Mouse (Mus musculus) left cerebral cortex, postnatal 36 days (tissue): ENCODE results near the gene Atf6b. TPM values are rescaled to one million over a fixed set of nuclear protein-coding genes. Genes with fewer than 3 reads are reported as not detected.

ENCODE experiments used
- DNase-seq, 2 experiments: peaks; one replicate each; pipeline ENCODE4 v3.0.0; 2021 to 2022; ENCODE audit warnings: low spot score in 2 of 2, mixed read lengths in 1 of 2
- intact Hi-C: fragments of 180-260 bp; cut with DNase I; formaldehyde crosslinking; loops from one replicate; pipeline ENCODE4 v1.15.1; 2025
- total RNA-seq, 2 experiments: library from RNA; stranded (reverse); gene quantifications; 2 replicates each; pipeline ENCODE4 v1.2.3; 2021

Gene Atf6b
- total RNA-seq, 2 experiments from 2014 or later, result 63.9 to 66.4 TPM

DNA sequence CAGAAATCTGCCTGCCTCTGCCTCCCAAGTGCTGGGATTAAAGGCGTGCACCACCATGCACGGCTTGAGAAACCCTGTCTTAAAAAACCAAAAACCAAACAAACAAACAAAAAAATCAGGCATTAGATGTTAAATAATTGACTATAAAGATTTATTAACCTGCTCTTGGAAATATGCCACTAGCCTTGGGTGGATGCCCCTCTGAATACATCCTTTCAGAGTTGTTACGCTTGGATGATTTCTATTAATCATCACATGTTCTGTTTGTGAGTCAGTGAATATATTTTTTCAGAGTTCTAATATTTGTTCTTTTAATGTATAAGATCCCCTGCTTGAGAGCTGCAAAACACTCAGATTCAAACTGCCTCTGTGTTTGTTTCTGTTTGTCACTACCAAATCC is 22.0 kb upstream of the Atf6b start:
- intact Hi-C loops, result loop anchor here (5.0 kb wide), 1 partner anchor 272 kb away; the partner anchor contains the start of genes C2 and Ehmt2
- no peak for DNase-seq

DNA sequence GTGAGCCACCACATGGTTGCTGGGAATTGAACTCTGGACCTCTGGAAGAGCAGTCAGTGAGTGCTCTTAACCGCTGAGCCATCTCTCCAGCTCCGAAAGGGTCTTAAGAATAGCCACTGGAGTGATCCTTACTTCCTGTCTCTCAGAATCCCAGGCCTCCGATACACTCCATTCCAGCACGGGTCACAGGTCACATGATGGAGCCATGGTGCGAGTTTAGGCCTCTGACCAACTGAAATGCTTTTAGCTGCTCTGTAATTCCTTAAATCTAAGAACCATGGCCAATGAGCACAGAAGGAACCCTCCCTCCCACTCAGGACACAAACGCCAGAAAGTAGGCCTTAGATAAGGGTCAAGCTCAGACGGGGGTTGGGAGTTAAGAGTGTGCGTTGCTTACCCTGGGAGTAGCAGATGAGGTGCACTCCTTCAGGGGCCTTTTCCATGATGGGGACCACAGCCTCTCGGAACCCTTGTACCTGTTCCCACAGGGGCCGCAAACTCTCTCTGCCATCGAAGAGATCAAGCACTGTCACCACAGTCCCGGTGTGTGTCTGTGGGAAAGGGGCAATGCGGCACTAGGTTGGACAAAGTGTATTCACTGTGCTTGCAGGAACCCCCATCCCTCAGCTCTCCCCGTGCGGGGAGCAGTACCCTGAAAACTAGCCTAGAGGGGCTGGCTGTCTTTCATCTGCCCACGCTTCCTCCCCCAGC is 20.7 kb upstream of the Atf6b start:
- DNase-seq, result no peak
- intact Hi-C loops, result loop anchor here (5.0 kb wide), 1 partner anchor 271 kb away; the partner anchor contains the start of genes C2 and Ehmt2

DNA sequence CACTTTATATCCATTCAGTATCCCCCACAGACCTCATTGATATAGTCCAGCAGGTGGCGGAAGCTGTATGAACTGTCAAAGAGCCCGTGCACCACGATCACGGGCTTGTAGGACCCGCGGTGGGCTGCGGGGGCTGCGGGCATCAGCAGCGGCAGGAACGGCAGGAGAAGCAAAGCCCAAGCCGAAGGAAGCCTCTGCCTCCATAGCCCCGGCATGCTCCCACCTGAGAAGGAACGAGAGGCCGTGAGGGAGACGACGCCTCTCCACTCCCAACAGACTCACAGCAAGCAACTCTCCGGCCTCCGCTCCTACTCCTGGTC is 20.2 kb upstream of the Atf6b start:
- DNase-seq, result no peak
- intact Hi-C loops, result loop anchor here (5.0 kb wide), 1 partner anchor 271 kb away; the partner anchor contains the start of genes C2 and Ehmt2

DNA sequence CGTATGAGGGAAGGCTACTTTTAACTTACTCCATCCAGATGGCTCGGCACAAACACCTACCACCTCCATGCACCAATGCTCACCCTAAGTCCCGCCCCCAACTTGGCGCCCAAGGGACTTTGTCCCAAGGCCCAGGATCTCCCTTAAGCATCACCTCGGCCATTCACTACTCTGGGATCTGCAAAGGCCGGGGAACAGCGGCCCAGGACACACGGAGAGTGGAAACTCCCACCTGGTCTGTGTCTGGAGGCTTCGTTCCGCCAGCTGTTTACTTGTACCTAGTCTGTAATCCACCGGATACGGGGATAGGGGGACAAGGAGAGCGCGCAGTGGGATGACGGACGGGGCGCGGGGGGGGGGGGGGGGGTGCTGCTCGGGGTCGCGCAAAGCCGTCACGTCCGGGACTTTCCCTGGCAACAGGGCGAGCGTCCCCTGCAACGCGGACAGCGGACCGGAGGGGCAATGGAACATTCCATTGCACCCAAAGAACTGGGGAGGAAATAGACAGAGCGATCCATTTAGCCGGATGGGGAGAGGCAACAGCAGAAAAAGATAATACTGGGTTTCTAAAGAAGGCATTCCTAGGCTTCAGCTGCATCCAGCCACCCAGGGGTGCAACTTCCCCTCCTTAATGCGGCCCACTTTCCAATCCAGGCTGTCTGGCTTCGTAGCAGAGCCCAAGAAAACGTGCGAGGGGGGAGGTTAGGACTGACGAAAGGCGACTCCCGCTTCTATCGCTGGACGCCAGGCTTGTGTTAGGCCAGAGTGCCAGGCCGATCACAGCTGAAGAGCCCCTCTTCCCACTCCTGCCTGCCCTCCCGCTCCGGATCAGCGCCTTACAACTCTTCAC is 19.6 kb upstream of the Atf6b start:
- intact Hi-C loops, result loop anchor here (5.0 kb wide), 1 partner anchor 270 kb away; the partner anchor contains the start of genes C2 and Ehmt2
- peak; percentile 85 to 86 for DNase-seq

DNA sequence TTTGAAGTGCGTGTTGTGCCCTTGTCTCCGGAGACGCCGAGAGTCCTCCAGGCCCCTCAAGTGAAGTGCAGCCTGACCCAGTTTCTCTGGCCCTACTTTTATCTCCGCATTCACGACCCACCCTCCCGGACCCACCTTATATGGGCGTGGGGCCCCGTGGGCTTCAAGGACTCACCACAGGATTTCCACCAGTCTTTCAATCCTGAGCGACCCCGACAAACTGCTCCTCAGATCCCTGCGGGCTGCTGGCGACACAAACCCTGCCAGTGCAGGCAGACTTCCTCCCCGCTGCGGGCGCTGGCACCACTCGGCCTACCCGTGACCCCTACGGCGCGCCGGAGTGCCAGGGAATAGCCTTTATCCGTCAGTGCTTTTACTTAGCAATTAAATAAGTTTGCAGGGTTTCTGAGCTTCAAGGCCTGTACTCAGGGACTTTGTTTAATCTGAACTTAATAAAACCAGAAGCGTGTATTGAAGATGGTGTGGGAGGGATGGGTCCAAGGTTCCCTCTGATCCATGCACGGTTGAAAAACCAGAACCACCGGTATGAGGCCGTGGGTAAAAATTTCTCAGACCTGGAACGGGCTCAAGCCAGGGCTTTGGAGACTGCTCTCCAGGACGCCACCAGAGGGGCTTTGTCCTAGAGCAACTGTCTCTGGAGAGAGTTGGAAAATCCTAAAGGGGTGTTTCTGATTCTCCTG is 18.9 kb upstream of the Atf6b start, which contains the start of gene Ppt2:
Gene Ppt2, minus strand, starts transcription at position 568 of the 701 bp plus-strand sequence.
- DNase-seq, result no peak

DNA sequence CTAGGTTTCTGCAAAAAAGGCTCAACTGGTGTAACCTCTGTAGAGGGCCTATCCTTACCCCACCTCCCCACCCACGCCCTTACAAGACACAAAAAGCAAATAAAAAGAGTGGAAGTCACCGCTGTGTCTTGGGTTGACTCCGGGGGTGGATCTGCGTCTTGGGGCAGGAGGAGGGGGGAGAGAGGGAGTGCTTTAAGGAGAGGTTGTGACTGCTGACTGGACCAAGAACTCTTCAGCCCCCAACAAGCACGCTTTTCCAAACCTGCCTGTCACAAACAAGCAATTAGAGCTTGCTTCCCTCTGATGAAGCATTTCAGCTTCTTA is 18.3 kb upstream of the Atf6b start:
- DNase-seq, result no peak
- intact Hi-C loops, result loop anchor here (5.0 kb wide), 1 partner anchor 269 kb away; the partner anchor contains the start of genes C2 and Ehmt2

More for the DNA sequence above, 18.9 kb upstream of the Atf6b start, which contains the start of gene Ppt2:
- intact Hi-C loops, result loop anchor here (5.0 kb wide), 1 partner anchor 269 kb away; the partner anchor contains the start of genes C2 and Ehmt2

DNA sequence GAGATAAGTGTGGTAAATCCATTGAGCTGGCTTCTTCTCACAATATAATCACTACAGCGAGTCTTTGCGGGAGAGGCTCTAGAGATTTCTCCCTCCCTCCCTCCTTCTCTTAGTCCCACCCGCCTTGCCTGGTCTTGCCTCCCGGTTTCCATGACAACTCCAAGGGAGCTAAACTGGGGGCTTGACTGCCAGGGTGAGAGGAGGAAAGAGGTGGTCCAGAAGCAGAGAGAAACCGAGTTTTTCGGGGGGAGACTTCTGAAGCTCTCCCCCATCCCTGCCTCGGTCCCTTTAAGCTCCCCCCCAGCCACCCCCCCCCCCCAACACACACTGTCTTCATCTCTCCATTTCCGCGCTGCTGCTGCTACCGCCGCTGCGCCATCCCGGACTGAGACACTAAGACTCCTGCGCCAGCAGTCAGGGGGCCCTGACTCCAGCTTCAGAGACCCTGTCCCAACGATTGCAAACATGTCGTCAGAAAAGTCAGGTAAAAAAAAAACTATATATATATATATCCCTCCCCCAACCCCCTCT is 17.7 kb upstream of the Atf6b start, which contains the start of gene Prrt1:
Gene Prrt1, plus strand, starts transcription at position 313 of the 531 bp plus-strand sequence.
- DNase-seq, result peak; percentile 64 to 68
- intact Hi-C loops, result loop anchor here (5.0 kb wide), 1 partner anchor 268 kb away; the partner anchor contains the start of genes C2 and Ehmt2

DNA sequence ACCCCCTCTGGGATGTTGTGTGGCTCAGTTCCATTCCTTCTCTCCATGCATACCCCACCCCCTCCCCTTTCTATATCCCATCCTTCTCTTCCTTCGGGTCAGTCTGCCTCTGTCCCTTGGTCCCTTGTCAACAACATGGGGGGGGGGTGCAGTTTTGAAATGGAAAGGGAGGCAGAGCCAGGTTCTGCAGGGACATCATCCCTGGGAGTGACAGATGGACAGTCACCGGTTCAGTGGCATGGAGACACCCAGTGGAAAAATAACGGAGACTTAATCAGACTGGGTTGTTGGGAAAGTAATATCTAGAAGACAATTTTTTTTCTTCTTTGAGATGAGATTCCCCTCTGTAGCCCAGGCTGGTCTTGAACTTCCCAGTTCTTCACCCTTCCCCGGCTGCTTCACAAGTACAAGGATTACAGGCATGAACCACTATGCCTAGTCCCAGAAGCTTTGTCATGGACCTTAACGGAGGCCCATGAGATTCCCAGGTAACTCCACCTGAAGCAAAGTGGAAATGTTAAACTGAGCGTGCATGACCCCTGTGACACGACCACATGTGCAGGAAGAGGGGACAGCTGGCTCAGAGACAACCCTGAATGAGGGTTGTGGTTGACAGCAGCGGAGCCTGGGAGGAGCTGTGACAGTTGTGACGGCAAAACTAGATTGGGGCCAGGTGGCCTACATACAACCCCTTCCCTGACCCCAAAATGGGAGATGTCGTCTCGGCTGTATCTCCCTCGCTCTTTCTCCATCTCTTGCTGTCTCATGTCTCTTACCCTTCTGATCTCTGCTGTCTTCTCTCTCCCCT is 16.9 kb upstream of the Atf6b start:
- no peak for DNase-seq
- intact Hi-C loops, result loop anchor here (5.0 kb wide), 2 partner anchors 33 to 267 kb away; partner anchors contain the start of genes Ager, C2 and Ehmt2

DNA sequence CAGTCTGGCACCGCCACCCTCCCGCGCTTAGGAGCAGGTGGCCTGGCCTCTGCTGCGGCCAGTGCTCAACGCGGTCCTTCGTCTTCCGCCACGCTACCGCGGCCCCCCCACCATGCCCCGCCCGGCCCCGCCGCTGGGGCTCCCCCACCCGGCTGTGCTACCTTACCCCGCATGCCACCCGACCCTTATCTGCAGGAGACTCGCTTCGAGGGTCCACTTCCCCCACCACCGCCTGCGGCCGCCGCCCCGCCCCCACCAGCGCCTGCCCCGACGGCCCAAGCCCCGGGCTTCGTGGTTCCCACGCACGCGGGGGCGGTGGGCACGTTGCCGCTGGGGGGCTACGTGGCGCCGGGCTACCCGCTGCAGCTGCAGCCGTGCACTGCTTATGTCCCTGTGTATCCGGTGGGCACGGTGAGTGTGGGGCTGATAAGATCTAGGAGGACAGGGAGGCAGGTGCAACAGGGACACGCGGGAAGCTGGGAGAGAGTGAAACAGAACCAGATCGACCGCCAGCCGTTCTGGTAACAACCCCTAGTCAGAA is 16.1 kb upstream of the Atf6b start:
- peak in 1 of 2 experiments; percentile 70 for DNase-seq
- intact Hi-C loops, result loop anchor here (5.0 kb wide), 1 partner anchor 34 kb away; the partner anchor contains the start of gene Ager

DNA sequence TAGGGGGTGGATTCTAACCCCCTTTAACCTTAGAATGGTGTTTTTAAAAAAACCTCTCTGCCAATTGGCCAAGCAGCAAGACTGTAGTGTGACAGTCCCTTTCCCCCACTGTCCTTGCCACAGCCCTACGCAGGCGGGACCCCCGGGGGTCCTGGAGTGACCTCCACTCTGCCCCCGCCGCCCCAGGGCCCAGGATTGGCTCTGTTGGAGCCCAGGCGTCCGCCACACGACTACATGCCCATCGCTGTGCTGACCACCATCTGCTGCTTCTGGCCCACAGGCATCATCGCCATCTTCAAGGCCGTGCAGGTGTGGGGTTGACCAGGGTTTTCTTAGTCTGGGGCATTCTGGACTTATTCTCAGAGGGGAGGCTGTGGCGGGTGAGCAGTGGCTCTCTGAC is 15.3 kb upstream of the Atf6b start:
- intact Hi-C loops, result loop anchor here (5.0 kb wide), 1 partner anchor 34 kb away; the partner anchor contains the start of gene Ager

DNA sequence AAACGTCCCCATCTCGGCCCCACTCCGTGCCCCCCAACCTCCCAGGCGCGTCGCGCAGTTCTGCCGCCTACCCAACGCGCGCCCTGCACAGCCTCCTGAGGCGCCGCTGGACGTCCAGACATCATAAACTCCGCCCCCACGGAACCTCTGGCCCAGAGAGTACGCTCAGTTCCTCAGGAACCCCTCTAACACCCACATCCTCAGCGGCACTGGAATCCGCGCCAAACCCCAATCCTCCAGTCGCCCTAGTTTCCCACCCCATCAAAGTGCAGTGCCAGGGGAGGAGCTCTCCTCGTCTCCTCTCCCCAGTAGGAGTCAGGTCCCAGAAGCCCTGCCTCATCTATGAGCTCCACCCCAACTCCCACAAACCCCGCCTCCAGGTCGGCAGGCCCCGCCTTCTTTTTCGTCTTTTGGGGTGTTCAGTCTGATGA is 14.7 kb upstream of the Atf6b start:
- DNase-seq, result peak; percentile 86 to 90
- intact Hi-C loops, result loop anchor here (5.0 kb wide), 1 partner anchor 35 kb away; the partner anchor contains the start of gene Ager

More for the DNA sequence above, 15.3 kb upstream of the Atf6b start:
- no peak for DNase-seq

DNA sequence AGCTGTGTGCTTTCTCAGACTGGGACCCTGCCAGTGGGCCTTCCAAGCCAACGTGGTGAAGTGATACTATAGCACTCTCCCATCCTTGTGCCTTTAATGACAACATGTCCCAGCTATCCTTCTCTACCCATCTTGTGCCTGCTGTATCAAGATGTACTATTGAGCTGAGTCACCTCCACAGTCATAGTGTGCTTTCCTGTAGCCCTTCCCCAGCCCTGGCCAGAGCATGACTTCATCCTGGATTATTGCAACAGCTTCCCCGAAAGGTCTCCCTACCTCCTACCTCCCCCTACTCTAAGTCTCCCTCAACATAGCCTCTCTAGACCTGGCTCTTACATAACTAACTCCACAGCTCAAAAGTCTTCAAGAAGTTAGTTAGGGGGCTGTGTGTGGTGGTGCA is 11.3 kb upstream of the Atf6b start:
- DNase-seq, result no peak
- intact Hi-C loops, result no loop called here

DNA sequence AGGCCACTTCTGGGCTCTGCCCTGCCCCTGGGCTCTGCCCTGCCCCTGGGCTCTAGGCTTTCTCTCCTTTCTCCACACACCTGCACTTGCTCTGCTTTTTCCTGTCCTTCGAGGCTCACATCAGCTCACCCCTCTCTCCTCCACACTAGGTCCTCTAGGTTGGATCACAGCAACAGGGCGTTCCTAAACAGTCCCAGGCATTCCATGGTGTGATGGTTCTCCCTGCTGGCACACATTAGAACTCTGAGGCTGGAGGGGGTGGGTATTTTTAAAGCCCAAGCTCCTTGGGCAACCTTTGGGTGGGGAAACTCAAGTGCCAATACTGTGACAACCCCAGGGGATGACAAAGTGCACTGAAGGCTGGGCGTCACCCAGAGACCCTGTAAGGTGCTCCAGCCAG is 9.5 kb upstream of the Atf6b start:
- intact Hi-C loops, result no loop called here
- DNase-seq, result no peak

DNA sequence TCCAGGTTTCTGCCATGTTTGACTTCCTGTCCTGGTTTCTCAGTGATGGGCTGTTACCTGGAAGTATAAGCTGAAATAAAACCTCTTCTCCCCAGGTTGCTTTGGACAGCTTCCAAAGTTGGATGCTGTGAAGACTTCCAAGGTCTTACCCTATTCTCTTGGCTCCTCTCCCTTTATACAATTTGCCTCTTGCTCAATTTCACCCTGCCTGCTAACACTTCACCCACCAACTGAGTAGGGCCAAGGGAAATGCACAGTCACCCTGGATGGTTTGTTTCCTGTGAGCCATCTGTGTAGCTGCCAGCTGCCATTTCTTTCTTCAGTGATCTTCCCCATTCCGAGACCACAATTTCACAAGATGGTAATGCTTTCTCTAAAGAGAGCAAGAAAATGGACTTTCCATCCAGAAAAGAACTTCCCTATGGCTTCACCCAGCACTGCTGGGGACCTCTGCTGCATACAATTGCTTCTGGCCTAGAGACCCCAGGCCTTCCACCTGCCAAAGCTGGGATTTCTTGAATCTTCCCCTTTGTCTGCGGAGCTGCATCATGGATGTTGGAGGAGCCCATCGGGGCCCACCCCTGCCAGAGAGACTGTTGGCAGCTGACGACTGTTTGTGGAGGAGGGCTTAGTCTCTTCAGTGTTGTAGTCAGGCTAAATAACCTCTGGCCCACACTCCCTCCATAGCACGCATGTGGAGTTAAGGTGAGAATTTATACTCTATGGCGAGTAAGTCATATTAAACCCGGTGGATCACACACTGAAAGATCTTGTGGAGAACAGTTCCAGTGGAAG is 7.3 kb upstream of the Atf6b start:
- intact Hi-C loops, result no loop called here
- DNase-seq, result no peak

DNA sequence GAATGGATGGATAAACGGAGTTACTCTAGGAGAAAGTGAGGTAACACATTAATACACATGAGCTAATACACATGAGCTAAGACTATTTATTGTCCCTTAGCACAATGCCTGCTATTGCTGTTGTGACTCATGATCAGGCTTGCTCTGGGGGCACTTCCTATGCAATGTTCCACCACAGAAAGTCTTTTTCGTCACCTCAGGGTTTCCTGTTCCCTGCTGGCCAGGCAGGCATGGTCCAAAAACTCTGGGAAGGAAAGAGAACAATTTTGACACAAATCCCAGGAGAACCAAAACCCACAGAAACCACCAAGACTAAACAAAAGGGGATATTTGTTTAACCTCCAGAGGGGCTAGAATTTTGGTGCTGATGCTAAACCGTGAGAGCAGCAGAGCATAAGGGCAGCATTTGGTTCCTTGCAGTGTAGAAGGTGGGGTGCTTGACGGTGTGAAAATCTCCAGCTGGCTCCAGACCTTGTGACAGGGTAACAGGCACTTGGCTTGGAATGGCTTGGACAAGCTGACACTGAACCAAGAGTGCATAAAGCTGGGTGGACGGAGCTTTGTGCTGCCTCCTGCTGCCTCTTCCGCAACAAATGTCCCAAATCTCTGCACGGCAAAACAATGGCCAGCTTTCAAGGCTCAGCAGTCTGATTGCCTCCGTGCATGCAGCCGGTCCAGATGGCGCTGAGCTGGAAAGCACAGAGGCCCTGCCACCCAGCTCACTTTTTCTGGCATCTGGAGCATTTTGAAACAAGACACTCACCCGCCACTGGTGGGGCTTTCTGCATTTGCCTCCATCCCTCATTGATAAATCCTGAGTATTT is 6.0 kb upstream of the Atf6b start:
- intact Hi-C loops, result no loop called here
- no peak for DNase-seq

DNA sequence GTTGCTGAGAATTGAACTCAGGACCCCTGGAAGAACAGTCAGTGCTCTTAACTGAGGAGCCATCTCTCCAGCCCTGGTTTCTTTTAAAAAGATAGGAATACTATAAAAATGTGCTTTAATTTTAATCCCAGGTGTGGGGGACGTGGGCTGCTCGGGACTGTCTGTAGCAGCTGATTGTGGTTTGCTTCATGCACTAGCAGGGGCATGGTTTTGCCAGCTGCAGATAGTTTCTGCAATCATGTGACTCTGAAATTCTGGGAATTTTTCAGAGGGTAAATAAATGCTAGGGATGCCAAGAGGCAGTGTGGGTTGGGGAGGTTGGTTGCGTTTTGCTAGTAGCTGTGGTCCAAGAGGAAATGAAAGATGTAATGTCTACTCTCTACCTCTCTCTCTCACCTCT is 5.0 kb upstream of the Atf6b start:
- intact Hi-C loops, result no loop called here
- no peak for DNase-seq
